Mouse (Mus musculus): ENCODE results near the gene Shroom3.

Gene Shroom3

DNA sequence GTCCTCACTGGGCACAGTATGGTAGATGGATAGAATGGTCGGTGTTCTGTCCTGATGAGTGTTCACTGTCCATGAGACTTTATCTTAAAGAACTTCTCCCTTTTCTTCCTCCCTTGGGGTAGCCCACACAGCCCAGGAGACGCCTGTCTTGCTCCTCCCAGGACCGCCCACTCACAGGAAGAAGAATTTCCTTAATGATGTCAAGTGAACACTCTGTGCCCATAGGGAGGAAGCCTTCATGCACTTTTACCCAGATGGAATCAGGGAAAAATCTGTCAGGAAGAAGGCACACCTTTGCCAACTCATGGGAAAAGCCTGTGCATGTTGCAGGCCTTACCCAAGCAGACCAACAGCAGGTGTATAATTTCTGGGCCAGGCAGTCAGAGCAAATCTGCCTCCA, 174.9 kb downstream of the Shroom3 start:
- DNase-seq = no peak

DNA sequence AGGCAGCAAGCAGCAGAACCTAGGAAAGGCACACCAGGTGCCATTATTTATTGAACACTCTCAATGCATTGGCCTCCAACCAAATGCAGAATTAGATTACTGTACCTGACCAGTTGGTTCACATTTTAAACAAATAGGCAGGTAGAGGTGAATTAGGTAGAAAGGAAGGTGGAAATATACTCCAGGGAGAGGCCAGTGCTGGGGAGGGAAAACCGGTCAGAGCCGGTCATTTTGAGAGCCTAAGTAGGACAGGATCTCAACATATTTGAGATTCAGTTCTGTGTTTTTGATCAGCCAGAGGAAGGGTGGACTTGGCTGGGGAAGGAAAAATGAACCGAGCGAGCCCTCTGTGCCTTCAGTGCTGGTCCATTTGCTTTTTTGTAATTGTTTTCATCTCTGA, 175.3 kb downstream of the Shroom3 start:
- DNase-seq = peak; percentile 50 to 61

DNA sequence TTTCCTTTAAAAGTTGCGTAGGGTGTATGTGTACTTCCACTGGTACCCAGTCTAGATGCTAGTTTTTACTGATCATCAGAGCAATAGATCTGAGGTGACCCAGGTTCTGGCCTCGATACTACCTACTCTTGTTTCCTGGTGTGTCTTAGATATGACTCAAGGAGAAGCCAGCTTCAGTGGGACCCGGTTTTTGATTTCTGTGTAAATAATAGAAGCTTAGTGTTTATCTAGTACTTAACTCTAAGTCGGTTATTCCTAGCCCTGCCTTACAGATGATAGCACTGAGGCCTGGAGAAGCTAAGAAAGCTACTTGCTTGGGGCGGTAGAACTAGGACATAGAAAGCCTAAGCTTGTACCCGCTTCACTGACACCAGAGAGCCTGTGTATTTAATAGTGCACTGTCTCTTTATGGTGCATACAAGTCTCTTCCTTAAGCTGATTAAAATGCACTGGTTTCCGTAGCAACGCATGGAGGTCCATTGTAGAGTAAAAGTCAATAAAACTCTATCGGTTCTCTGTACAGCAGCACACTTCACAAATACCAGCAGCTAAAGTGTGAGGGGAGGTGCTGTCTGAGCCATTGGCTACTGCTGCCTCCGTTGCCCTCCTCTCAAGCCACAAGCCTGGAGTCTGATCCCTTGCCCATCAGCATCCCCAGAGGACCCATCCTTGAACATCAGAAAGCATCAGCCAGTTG, 178.3 kb downstream of the Shroom3 start:
- DNase-seq = no peak

DNA sequence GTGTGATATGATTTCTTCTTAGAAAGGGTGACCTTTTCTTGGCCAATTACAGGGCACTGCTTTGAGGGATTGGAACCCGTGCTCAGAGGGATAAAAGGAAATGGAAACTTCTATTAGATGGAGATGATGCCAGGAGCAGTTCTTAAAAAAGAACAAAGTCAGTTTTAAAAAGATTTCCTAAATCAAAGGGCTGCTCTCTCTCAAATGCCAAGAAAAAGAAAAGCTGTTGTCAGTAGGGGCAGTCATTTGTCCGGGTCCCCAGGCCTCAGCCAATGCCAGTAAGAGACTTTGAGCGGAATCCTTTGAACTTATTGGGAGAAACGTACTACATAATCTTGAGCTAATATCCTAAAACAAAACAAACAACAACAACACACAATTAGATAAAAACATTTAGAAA, 181.9 kb downstream of the Shroom3 start:
- no peak for DNase-seq

DNA sequence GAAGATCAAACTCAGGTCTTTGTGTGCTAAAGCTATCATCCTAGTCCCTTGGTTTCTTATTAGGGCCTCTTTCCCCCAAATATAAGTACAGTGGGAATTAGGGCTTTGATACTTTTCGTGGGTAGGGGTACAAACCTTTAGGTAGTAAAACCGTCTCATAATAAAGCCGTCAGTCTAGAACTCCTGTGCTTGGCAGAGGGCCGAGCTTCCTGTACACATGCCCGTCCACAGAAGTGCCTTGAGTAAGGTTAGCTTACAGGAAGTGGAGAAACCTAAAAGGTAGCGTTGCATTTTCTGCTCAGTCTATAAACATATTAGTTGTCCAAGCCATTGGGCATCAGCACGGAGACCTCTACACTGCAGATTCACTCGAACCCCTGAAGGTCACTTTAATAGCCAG, 183.3 kb downstream of the Shroom3 start:
- no peak for DNase-seq

DNA sequence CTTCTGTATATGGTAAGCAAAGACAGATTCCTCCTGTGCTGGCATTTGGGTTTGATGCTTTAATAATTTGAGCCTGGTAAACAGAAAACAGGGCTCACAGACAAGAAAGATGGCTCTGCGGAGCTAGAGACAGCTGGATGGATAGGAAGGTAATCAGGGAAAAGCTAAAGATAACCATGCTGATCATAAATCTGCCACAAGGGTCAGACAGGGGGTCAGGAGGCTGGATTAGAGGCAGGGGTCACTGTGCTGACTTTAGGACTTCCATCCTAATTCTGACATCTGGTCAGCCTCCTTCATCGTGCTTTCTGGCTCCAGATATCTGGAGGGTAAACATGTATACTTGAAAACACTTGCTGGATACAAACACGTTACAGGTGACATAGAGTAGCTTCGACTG, 184.0 kb downstream of the Shroom3 start:
- no peak for DNase-seq

DNA sequence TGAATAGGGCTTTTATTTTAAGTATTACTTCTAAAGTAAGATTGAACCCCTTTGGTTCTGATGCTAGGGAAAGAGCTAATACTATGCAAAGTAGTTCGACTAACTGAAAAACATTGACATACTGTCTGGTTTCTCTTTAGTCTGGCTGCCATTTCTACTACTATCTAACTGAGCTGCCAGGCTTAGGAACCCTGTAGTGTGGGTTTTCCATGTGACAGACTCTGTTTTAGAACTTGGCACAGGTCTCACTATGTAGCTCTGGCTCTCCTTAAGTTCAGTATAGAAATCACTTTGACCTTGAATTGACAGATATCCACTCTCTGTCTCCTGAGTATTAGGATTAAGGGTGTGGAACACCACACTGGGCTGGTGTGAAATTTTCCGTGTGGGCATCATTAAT, 185.0 kb downstream of the Shroom3 start:
- no peak for DNase-seq

DNA sequence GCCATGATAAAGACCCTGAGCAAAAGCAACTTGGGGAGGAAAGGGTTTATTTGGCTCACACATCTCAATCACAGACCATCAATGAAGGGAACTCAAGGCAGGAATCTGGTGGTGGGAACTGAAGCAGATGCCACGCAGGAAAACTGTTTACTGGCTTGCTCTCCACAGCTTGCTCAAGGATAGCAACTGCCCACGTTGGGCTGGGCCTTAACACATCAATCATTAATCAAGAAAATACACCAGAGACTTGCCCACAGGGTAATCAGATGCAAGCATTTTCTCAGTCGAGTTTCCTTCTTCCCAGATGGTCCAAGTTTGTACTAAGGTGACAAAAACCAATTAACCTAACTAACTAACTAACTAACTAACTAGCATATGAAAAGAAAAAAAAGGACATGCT, 187.8 kb downstream of the Shroom3 start:
- DNase-seq = peak; percentile 50 to 59

DNA sequence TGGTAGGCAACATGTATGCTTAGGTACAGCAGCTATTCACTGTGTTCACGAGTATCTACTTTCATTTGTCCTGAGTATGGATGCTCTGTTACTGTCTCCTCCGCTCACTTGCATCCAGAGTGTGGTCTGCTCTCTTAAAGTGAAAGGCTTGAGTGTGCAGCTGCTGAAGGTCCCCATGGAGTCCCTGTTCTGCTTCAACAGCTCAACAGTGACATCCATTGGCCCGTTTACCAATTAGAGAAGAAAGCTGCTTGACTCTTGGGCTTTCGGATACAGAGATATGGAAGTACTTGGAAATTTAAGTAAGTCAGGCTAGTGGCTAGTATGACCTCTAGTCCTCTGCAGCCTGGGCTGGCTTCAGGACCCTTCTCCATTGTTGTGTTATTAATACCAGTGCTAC, 188.9 kb downstream of the Shroom3 start:
- no peak for DNase-seq

DNA sequence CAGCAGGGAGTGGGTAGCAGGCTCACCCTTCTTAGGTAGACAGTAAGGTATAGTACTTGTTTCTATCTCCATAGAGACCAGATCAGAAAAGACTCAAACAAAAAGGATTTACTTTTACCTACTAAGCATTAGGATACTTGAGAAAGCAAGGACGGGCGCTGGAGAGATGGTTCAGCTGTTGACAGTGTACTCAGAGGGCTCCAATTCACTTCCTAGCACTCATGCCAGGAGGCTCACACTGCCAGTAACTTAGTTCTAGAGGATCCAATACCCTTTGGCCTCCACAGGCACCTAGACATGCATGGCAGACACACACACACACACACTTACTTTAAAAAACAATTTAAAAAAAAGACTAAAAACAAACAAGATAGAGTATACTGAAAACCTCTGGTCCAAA, 189.8 kb downstream of the Shroom3 start:
- no peak for DNase-seq

DNA sequence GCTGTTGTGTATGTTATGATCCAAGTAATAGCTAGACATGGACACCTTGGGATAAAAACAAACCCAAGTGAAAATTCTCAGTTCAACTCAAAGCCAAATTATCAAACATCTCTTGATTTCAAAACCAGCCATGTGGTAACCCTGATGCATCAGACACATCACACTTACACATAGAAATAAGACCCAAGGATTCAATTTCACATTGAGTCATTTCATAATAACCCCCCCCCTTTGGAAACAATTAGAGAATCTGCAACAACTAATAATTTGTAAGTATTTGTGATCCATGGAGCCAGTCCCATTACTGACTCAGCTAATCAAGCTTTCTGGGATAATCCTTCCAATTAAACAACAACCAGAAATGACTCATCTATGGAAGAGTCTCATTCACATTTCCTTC, 190.3 kb downstream of the Shroom3 start:
- DNase-seq = no peak

DNA sequence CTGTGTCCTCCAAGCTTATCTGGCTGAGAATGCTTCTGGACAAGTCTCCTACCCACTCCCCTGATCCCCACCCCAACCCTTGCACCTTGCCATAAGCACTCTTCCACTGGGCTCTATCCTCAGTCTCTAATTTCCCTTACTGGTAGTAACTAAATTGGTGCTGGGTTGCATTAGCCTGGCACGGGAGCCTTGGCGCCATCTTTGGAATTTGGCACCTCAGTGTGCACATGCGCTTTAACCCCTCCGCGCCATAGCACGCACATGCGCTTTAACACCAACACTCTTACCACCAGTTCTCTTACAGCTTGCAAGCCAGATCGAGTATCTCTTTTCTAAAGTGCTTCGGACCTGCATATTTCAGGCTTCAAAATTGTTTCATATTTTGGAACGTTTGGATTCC, 192.6 kb downstream of the Shroom3 start:
- no peak for DNase-seq

DNA sequence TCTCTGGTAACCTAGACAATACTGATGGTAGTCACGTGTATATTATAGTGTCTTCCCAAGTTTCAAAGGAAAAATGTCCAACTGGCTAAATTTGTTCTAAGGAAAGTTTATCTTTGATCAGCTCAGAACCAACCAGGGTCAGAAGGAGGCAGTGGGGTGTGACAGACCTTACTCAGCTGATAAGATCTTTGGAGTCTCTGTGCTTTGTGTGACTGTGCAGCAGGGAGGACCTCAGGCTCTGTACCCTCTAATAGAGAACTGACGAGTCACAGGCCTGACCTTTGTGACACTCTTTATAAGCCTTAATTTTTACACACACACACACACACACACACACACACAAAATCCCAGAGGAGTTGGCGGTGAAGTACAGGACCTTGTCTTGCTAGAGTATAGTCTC, 193.9 kb downstream of the Shroom3 start:
- DNase-seq = no peak

DNA sequence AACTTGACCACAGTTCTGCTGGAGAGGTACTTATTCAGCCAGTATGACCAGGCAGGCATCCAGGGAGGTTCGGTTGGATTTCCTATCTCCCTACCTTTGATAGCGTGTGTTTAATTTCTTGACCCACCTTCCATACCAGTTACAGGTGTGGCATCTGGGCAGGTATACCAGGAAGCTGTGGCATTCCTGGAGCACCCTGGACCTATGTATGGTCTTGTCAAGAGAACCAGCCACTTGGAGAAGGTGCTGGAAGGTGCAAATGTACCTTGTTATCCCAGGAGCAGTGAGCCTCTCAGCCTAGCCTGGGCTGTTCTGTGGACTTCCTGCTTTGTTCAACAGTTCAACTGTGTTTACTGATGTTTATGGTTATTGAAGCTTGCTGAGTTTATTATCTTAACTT, 197.2 kb downstream of the Shroom3 start:
- no peak for DNase-seq

DNA sequence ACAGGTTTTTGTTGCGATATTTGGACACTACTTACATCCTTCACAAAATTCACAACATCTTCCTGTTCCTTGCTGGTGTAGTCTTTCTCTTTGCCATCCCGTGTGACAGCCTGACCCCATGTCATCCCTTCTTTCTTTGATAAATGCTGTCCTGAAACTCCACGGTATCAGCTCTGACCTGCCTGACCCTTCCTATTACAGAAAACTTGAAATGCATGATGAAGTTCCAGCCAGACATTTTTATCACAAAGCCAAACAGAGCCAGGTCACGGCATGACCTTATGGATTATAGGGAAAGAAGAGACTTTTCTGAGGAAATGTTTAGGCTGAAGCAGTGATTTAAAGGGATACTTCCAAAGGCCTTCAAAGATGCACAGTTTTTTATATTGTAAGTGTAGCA, 197.7 kb downstream of the Shroom3 start:
- DNase-seq = no peak

DNA sequence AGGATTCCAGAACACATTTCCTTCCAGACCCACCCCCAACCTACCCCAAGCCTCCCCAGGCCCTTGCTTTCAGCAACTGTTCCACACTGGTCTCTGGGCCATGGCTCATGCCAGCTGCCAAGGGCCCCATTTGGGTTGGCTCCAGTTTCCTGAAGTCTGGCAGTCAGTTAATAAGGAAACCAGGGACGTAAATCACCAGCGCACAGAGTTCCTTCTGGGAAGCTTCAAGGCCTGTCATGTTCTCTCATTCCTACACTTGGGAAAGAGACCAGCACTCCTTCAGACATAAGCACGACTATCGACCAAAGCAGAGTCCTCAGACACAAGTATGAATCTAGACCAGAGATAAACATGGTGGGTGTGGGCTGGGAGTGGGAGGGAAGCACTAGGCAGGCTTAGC, 202.9 kb downstream of the Shroom3 start:
- DNase-seq = peak; percentile 53 to 58

DNA sequence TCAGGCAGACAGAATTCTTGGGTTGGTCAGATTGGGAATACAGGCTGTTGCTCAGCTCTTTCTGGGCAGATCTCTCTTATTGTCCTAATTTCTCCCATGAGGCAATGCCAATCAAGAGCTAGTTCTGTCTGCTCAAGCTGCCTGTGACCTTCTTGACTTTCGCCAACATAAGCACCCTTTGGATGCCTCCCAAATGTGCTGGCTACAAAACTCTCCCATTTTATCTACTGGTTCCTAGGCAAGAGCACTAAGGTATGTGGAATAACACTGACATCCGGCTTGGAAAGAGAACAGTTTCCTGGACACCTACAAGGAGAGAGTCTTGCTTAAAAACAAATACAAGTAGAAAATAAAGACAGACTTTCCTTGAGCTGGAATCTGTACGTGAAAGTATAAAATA, 204.3 kb downstream of the Shroom3 start:
- no peak for DNase-seq

DNA sequence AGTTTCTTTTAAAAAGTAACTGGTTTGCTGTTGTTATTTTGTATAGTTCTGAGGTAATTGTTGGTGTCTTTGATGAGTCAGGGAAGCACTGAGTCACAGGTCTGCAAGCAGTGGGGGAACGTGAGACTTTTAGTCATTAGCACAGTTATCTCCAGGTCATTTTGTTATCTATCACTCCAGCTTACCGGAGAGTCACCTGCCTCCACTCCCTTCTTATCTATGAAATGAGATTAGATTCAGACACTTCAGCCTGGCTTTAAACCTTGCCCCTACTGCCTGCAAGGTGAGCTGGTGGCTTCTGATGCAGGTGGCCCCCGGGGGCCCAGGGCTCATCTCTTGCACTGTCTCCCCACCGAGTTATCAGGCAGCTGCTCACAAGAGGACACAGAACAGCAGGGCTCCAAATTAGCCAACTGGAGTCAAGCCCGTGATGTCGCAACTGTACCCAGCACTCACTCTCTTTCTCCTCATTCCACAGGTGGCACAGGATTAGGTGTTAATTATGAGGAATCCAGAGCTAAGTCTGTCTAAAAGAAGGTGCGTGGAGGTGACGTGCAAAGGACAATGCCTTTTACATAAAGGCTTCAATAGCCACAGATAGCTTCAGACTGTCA, 205.5 kb downstream of the Shroom3 start:
- no peak for DNase-seq

DNA sequence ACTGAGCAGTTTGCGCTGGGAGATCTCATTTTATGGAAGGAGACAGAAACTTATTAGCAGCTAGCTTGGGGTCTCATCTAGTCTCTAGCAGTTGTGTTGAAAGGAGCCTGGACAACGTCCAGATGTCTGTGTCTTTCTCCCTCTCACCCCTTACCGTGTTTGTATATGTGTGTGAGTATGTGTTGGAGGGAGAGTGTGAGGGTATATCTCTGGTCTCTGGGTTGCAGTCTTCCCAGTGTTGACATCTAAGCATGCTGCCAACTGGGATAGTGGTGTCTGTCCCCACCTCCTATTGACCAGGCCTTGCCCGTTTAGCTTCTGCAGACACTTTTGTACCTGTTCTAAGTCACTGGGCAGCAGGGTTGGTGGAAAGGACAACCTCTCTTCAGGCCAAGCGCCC, 207.7 kb downstream of the Shroom3 start:
- no peak for DNase-seq

DNA sequence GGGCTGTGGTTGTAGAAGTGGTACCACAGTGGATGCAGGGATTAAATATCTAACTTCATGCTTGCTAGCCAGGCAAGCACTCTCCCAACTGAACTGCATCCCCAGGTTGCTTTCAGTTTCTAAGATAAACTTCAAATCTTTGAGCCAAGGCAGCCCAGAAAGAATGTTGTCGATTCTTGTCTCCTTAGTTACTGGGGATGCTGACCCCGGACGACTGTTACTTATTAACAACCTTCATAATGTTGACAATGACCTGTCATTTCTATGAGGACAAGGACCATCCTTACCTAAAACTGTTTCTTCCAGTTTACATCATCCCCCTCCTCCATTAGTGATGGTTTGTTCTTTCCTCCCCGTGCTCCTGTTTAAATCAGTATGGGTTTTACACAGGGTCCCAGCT, 210.0 kb downstream of the Shroom3 start:
- peak in 1 of 2 experiments; percentile 20 for DNase-seq

DNA sequence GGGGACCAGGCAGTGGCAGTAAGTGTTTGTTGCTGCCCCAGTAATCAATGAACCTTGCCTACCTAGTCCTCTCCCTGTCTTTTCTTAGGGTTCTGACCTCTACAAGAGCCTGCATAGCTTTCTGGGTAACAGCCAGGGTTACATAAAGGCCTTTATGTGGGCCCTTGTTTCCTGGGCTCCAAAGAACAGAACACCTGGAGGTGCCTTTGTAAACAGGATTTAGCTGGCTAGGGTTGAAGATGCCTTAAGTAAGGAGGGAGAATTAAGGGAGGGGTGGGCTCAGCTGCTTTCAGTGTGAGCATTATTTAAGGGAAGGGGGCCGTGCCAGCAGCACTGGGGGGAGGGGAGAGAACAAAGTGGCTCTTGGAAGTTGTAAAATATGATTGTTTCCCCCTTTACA, 210.5 kb downstream of the Shroom3 start:
- DNase-seq = peak in 1 of 2 experiments; percentile 41

DNA sequence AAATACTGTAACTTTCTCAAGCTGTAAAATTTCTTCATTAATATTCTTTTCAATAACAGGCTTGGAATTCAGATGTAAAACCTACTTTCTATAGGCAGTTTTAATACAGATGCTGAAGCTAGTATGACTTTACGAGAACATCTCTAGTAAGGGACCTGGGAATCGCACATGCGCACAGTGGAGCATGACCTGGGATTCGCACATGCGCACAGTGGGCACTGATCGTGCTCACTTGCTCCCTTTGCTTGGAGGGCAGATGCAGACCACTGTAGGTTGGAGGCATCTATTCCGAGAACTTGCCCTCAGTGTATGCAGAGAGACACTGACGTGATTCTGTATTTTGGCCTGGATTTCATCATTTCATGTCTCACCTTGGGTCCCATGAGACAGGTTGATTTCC, 212.6 kb downstream of the Shroom3 start:
- no peak for DNase-seq

DNA sequence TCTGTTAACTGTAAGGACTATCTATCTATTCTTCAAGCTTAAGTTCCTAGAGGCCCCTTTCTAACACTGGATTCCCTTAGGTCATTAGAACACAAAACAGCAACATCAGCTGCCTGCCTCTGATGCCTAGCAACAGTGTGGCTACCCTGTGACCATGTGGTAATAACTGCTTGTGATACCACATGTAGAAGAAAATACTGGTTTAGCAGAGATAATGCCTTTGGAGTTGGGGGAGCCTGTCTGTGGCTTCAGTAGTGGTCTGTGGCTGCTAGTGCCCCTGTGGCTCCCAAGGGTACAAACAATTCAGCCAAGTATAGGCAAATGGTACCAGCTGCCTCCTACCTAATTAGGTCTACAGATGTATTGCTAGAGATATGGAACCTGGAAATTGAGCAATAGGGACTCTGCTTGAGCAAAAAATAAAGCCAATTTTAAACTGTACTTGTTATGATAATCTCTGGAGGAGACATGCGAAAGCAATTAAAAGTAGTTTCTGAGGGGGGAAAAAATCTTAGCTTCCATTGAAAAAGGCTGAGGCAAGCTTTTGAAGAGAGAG, 213.6 kb downstream of the Shroom3 start:
- no peak for DNase-seq

All from kidney, adult 8-10 months (tissue).